Mouse (Mus musculus): ENCODE data around the gene Sh3bp5. TPM values are rescaled to one million over a fixed set of nuclear protein-coding genes. Genes with fewer than 3 reads are reported as not detected.

Sh3bp5 gene
- polyA plus RNA-seq (2012; ENCODE audit: low replicate concordance), result 114 and 163 TPM in 2 replicates

GRCm38 (mm10) chr14:31435930-31436693 lies at the start of gene Sh3bp5:
Sh3bp5 (minus strand) TSS chr14:31436078.

GRCm38 (mm10) chr14:31336369-31337155 lies 99.3 kb downstream of the Sh3bp5 start, which contains the start of gene Capn7:
Capn7 (plus strand) TSS chr14:31336638.

GRCm38 (mm10) chr14:31323849-31324792 lies 111.8 kb downstream of the Sh3bp5 start, which contains the start of gene Dnah1:
Dnah1 (minus strand) TSS chr14:31323896.

Other genes with a start within 250 kb of the Sh3bp5 start
- gene Tnnc1, start 227.8 kb downstream of the Sh3bp5 start, polyA plus RNA-seq (2012; ENCODE audit: low replicate concordance), result 0.18 TPM in 1 of 2 replicates, not detected in the other
- gene Nisch, start 219.1 kb downstream of the Sh3bp5 start, polyA plus RNA-seq (2012; ENCODE audit: low replicate concordance), result 207 and 272 TPM in 2 replicates
- gene Sema3g, start 218.2 kb downstream of the Sh3bp5 start, polyA plus RNA-seq (2012; ENCODE audit: low replicate concordance), result 0.05 and 0.17 TPM in 2 replicates
- 5.3 and 6.3 TPM in 2 replicates for gene Phf7, start 184.8 kb downstream of the Sh3bp5 start, polyA plus RNA-seq (2012; ENCODE audit: low replicate concordance)
- 42.4 and 44.6 TPM in 2 replicates for gene Bap1, start 184.6 kb downstream of the Sh3bp5 start, polyA plus RNA-seq (2012; ENCODE audit: low replicate concordance)
- 0.04 and 0.12 TPM in 2 replicates for gene Dnah1, start 112.2 kb downstream of the Sh3bp5 start, polyA plus RNA-seq (2012; ENCODE audit: low replicate concordance)
- 7.9 and 10.4 TPM in 2 replicates for gene Capn7, start 99.4 kb downstream of the Sh3bp5 start, polyA plus RNA-seq (2012; ENCODE audit: low replicate concordance)
- 111 and 216 TPM in 2 replicates for gene Eaf1, start 58.3 kb upstream of the Sh3bp5 start, polyA plus RNA-seq (2012; ENCODE audit: low replicate concordance)
- 2.1 and 2.4 TPM in 2 replicates for gene Mettl6, start 59.0 kb upstream of the Sh3bp5 start, polyA plus RNA-seq (2012; ENCODE audit: low replicate concordance)
- gene Colq, start 155.3 kb upstream of the Sh3bp5 start, polyA plus RNA-seq (2012; ENCODE audit: low replicate concordance), result 0.71 and 2.7 TPM in 2 replicates
- gene Gm49387, start 204.8 kb upstream of the Sh3bp5 start, polyA plus RNA-seq (2012; ENCODE audit: low replicate concordance), result not detected in 2 replicates
- gene Btd, start 204.9 kb upstream of the Sh3bp5 start, polyA plus RNA-seq (2012; ENCODE audit: low replicate concordance), result 5.1 and 10.1 TPM in 2 replicates
- 0.89 and 1.8 TPM in 2 replicates for gene Hacl1, start 205.2 kb upstream of the Sh3bp5 start, polyA plus RNA-seq (2012; ENCODE audit: low replicate concordance)